Mouse (Mus musculus): ENCODE results near the gene Nrros. TPM values are rescaled to one million over a fixed set of nuclear protein-coding genes. Genes with fewer than 3 reads are reported as not detected.

Nrros gene
- total and polyA plus RNA-seq, 3 experiments: 94.5 to 104 (median 101) TPM

GRCm38 (mm10) chr16:32127046-32127445, 38.3 kb downstream of the Nrros start:
- H3K9me3 ChIP-seq (replicated peaks): no peaks in the 10 kb centered on the region
- H3K36me3 ChIP-seq (replicated peaks): no peaks in the 10 kb centered on the region
- no peak overlapping the region for H3K4me3 ChIP-seq (ENCODE audit: low read depth, low read length)
- no peak for DNase-seq (ENCODE audit: low spot score)
- peaks cover 46% of the 10 kb centered on the region for H3K27me3 ChIP-seq (ENCODE audit: insufficient read depth, low read length)
- no peak for ATAC-seq (ENCODE audit: extremely low read depth, insufficient number of reproducible peaks, low FRiP score, poor library complexity, severe bottlenecking)
- no peak for TF ChIP-seq POLR2AphosphoS5 (IDR thresholded peaks at IDR 0.05; ENCODE audit: insufficient replicate concordance, low read depth, low read length)
- TF ChIP-seq CTCF (IDR thresholded peaks at IDR 0.05; ENCODE audit: low read depth, low read length): no peak
- no peak for TF ChIP-seq GATA1 (IDR thresholded peaks at IDR 0.05; ENCODE audit: borderline replicate concordance, low read length)
- TF ChIP-seq GATA2 (IDR thresholded peaks at IDR 0.05; ENCODE audit: borderline replicate concordance, low read depth, low read length): no peak
- TF ChIP-seq TAL1 (conservative IDR thresholded peaks at IDR 0.05; ENCODE audit: low read depth, low read length): no peak
- H3K4me1 ChIP-seq (ENCODE audit: insufficient read depth, low read depth, low read length): peaks cover 18% of the 10 kb centered on the region

DNA sequence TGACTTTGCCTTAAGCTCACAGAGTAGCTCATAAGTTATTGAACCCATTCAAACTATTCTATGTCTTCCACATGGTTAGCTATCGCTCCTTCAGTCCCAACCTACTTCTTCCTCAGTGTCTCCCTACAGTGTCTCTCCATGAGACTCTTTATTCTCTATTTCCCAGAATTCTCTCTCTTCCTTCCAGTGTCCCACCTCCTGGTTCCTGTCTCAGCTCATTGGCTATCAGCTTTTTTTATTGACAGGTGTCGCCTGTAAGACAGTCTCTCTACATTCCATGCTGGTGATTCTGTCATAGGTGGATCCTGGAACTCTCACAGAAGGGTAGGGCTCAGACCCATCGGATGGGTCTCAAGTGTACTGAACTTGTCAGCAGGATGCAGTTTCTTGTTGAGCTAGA, 40.0 kb downstream of the Nrros start:
- Histone ChIP-seq H3K4me1 (ENCODE audit: insufficient read depth, low read depth, low read length) (peaks cover 8% of the 10 kb centered on the region), H3K4me3 (ENCODE audit: low read depth, low read length) (no peak overlapping the region), H3K36me3 (replicated peaks) (no peaks in the 10 kb centered on the region), H3K27me3 (ENCODE audit: insufficient read depth, low read length) (peaks cover 43% of the 10 kb centered on the region), H3K9me3 (replicated peaks) (no peaks in the 10 kb centered on the region)
- DNase-seq (ENCODE audit: low spot score) (no peak), ATAC-seq (ENCODE audit: extremely low read depth, insufficient number of reproducible peaks, low FRiP score, poor library complexity, severe bottlenecking) (no peak)
- TF ChIP-seq GATA2 (IDR thresholded peaks at IDR 0.05; ENCODE audit: borderline replicate concordance, low read depth, low read length): no peak
- no peak for TF ChIP-seq TAL1 (conservative IDR thresholded peaks at IDR 0.05; ENCODE audit: low read depth, low read length)
- no peak for TF ChIP-seq POLR2AphosphoS5 (IDR thresholded peaks at IDR 0.05; ENCODE audit: insufficient replicate concordance, low read depth, low read length)
- no peak for TF ChIP-seq CTCF (IDR thresholded peaks at IDR 0.05; ENCODE audit: low read depth, low read length)
- TF ChIP-seq GATA1 (IDR thresholded peaks at IDR 0.05; ENCODE audit: borderline replicate concordance, low read length): no peak

- Histone ChIP-seq H3K4me1 (ENCODE audit: insufficient read depth, low read depth, low read length) (0 out of 2 replicates have a peak, but pooled peaks cover 1% of the 10 kb centered on the region), H3K36me3 (replicated peaks) (no peaks in the 10 kb centered on the region), H3K4me3 (ENCODE audit: low read depth, low read length) (no peak overlapping the region), H3K27me3 (ENCODE audit: insufficient read depth, low read length) (peaks cover 38% of the 10 kb centered on the region), H3K9me3 (replicated peaks) (no peaks in the 10 kb centered on the region)
- DNase-seq (ENCODE audit: low spot score) (no peak), ATAC-seq (ENCODE audit: extremely low read depth, insufficient number of reproducible peaks, low FRiP score, poor library complexity, severe bottlenecking) (no peak)
- TF ChIP-seq GATA1 (IDR thresholded peaks at IDR 0.05; ENCODE audit: borderline replicate concordance, low read length): no peak
- no peak for TF ChIP-seq TAL1 (conservative IDR thresholded peaks at IDR 0.05; ENCODE audit: low read depth, low read length)
- no peak for TF ChIP-seq GATA2 (IDR thresholded peaks at IDR 0.05; ENCODE audit: borderline replicate concordance, low read depth, low read length)
- TF ChIP-seq POLR2AphosphoS5 (IDR thresholded peaks at IDR 0.05; ENCODE audit: insufficient replicate concordance, low read depth, low read length): no peak
- no peak for TF ChIP-seq CTCF (IDR thresholded peaks at IDR 0.05; ENCODE audit: low read depth, low read length)
These were observed 40.7 kb downstream of the Nrros start for GRCm38 (mm10) chr16:32124444-32125335.

- no peak for ATAC-seq (ENCODE audit: extremely low read depth, insufficient number of reproducible peaks, low FRiP score, poor library complexity, severe bottlenecking)
- no peaks in the 10 kb centered on the region for H3K36me3 ChIP-seq (replicated peaks)
- DNase-seq (ENCODE audit: low spot score): no peak
- TF ChIP-seq GATA2 (IDR thresholded peaks at IDR 0.05; ENCODE audit: borderline replicate concordance, low read depth, low read length): no peak
- TF ChIP-seq GATA1 (IDR thresholded peaks at IDR 0.05; ENCODE audit: borderline replicate concordance, low read length): no peak
- no peak for TF ChIP-seq POLR2AphosphoS5 (IDR thresholded peaks at IDR 0.05; ENCODE audit: insufficient replicate concordance, low read depth, low read length)
- no peak for TF ChIP-seq CTCF (IDR thresholded peaks at IDR 0.05; ENCODE audit: low read depth, low read length)
- no peak for TF ChIP-seq TAL1 (conservative IDR thresholded peaks at IDR 0.05; ENCODE audit: low read depth, low read length)
- no peaks in the 10 kb centered on the region for H3K4me1 ChIP-seq (ENCODE audit: insufficient read depth, low read depth, low read length)
- H3K4me3 ChIP-seq (ENCODE audit: low read depth, low read length): no peak overlapping the region
- H3K9me3 ChIP-seq (replicated peaks): no peaks in the 10 kb centered on the region
- H3K27me3 ChIP-seq (ENCODE audit: insufficient read depth, low read length): peaks cover 36% of the 10 kb centered on the region
These were observed 41.4 kb downstream of the Nrros start for GRCm38 (mm10) chr16:32124020-32124419.

DNA sequence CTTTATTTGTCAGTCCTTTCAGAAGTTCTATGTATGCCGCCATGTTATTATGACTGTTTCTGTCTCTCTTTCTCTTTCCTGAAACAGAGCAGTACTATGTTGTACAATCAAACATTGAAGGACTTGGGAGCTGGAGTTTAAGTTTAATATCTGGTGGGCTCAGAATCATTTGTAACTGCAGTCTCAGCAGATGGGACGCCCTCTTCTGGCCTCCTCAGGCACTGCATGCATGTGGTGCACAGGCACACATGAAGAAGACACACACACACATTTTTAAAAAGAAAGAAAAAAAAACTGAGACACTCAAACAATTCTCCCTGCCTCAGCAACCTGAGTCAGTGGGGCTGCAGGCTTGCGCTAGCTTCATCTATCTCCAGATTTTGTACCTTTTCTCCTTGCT, 44.9 kb downstream of the Nrros start:
- H3K36me3 ChIP-seq (replicated peaks): no peaks in the 10 kb centered on the region
- peaks cover 18% of the 10 kb centered on the region for H3K27me3 ChIP-seq (ENCODE audit: insufficient read depth, low read length)
- DNase-seq (ENCODE audit: low spot score) (no peak), ATAC-seq (ENCODE audit: extremely low read depth, insufficient number of reproducible peaks, low FRiP score, poor library complexity, severe bottlenecking) (no peak)
- H3K4me1 ChIP-seq (ENCODE audit: insufficient read depth, low read depth, low read length): peaks cover 20% of the 10 kb centered on the region
- no peak overlapping the region for H3K4me3 ChIP-seq (ENCODE audit: low read depth, low read length)
- H3K9me3 ChIP-seq (replicated peaks): no peaks in the 10 kb centered on the region
- TF ChIP-seq GATA2 (IDR thresholded peaks at IDR 0.05; ENCODE audit: borderline replicate concordance, low read depth, low read length) (no peak), CTCF (IDR thresholded peaks at IDR 0.05; ENCODE audit: low read depth, low read length) (no peak), GATA1 (IDR thresholded peaks at IDR 0.05; ENCODE audit: borderline replicate concordance, low read length) (no peak), POLR2AphosphoS5 (IDR thresholded peaks at IDR 0.05; ENCODE audit: insufficient replicate concordance, low read depth, low read length) (no peak), TAL1 (conservative IDR thresholded peaks at IDR 0.05; ENCODE audit: low read depth, low read length) (no peak)

DNA sequence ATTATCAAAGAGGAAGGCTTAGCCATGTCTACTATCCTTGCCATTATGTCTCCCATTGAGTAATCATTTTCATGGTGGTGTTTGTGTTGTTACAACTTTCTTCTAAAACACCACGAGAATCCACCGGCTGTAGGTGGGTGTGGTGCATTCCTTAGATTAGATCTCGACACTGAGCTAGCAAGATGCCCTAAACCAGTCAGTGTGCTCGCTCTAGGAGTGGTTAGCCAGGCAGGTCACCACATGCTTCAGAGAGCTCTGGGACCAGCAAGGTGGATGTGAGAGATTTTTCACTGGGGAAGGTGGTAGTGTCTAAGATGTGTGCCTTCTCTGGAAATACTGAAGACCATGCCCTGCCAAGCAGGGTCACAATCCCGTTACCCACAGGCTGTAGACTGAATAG, 49.2 kb downstream of the Nrros start:
- Histone ChIP-seq H3K4me1 (ENCODE audit: insufficient read depth, low read depth, low read length) (peaks cover 48% of the 10 kb centered on the region), H3K9me3 (replicated peaks) (no peaks in the 10 kb centered on the region), H3K4me3 (ENCODE audit: low read depth, low read length) (no peak overlapping the region), H3K36me3 (replicated peaks) (no peaks in the 10 kb centered on the region), H3K27me3 (ENCODE audit: insufficient read depth, low read length) (peaks cover 5% of the 10 kb centered on the region; the same call in 1 of the 2 replicates)
- ATAC-seq (ENCODE audit: extremely low read depth, insufficient number of reproducible peaks, low FRiP score, poor library complexity, severe bottlenecking) (no peak), DNase-seq (ENCODE audit: low spot score) (peak; percentile 16)
- TF ChIP-seq GATA1 (IDR thresholded peaks at IDR 0.05; ENCODE audit: borderline replicate concordance, low read length): no peak
- TF ChIP-seq CTCF (IDR thresholded peaks at IDR 0.05; ENCODE audit: low read depth, low read length): no peak
- TF ChIP-seq POLR2AphosphoS5 (IDR thresholded peaks at IDR 0.05; ENCODE audit: insufficient replicate concordance, low read depth, low read length): no peak
- no peak for TF ChIP-seq TAL1 (conservative IDR thresholded peaks at IDR 0.05; ENCODE audit: low read depth, low read length)
- TF ChIP-seq GATA2 (IDR thresholded peaks at IDR 0.05; ENCODE audit: borderline replicate concordance, low read depth, low read length): no peak
